Mouse (Mus musculus) midbrain, embryonic 16.5 days (tissue): Measurements from ENCODE around the gene Tnfaip8l1. TPM values are rescaled to one million over a fixed set of nuclear protein-coding genes. Genes with fewer than 3 reads are reported as not detected.

Source experiments
- ATAC-seq: fragments of 200-750 bp; cut with Nextera tagmentation; 2 replicates; pipeline ENCODE4 v1.8.0; 2017; ENCODE audit warnings: moderate TSS enrichment
- H3K27ac ChIP-seq: fragments of 300-500 bp; sonication (generic); 2 replicates; pipeline ENCODE4 v1.5.1; 2014; ENCODE audit warnings: mild to moderate bottlenecking, low read length, mixed read lengths
- H3K27me3 ChIP-seq: fragments of 300-500 bp; sonication (generic); 2 replicates; pipeline ENCODE4 v1.6.1; 2014; ENCODE audit warnings: low read depth, low read length, mixed read lengths; ENCODE audit not compliant: control insufficient read depth, insufficient read depth
- H3K36me3 ChIP-seq: fragments of 300-500 bp; sonication (generic); 2 replicates; pipeline ENCODE4 v1.6.1; 2014; ENCODE audit warnings: mild to moderate bottlenecking, low read length, moderate library complexity, mixed read lengths; ENCODE audit not compliant: control insufficient read depth, insufficient read depth
- H3K4me1 ChIP-seq: fragments of 300-500 bp; sonication (generic); 2 replicates; pipeline ENCODE4 v1.6.1; 2014; ENCODE audit warnings: mild to moderate bottlenecking, low read length, mixed read lengths; ENCODE audit not compliant: control insufficient read depth, insufficient read depth
- H3K4me2 ChIP-seq: fragments of 300-500 bp; sonication (generic); 2 replicates; pipeline ENCODE4 v1.6.1; 2014; ENCODE audit warnings: mild to moderate bottlenecking, low read length, mixed read lengths
- H3K4me3 ChIP-seq: fragments of 300-500 bp; sonication (generic); 2 replicates; pipeline ENCODE4 v1.5.1; 2014; ENCODE audit warnings: low read depth, mild to moderate bottlenecking, low read length, moderate library complexity, mixed read lengths
- H3K9ac ChIP-seq: fragments of 300-500 bp; sonication (generic); 2 replicates; pipeline ENCODE4 v1.6.1; 2014; ENCODE audit warnings: low read depth, low read length, mixed read lengths
- H3K9me3 ChIP-seq: fragments of 300-500 bp; sonication (generic); replicated peaks from 2 replicates; pipeline ENCODE4 v1.6.1; 2014; ENCODE audit warnings: mild to moderate bottlenecking, low read length, mixed read lengths; ENCODE audit not compliant: control insufficient read depth, poor library complexity, severe bottlenecking
- WGBS: fragments of 180-500 bp; shearing (Covaris S2); extraction: QIAGEN DNeasy Blood & Tissue Kit; methylation state at CpG from one replicate; pipeline ENCODE4 v1.1.7; 2014; 5-methylcytosine and 5-hydroxymethylcytosine counted together
- polyA plus RNA-seq: library from polyadenylated mRNA; unstranded; fragments of >200 nt; fragmentation: Nextera tagmentation; extraction: Ambion mirVana; gene quantifications from 2 replicates; pipeline ENCODE4 v1.2.1, GENCODE M21; 2015

Gene Tnfaip8l1
- polyA plus RNA-seq, 1 experiment from 2014 or later: 10.8 TPM

DNA sequence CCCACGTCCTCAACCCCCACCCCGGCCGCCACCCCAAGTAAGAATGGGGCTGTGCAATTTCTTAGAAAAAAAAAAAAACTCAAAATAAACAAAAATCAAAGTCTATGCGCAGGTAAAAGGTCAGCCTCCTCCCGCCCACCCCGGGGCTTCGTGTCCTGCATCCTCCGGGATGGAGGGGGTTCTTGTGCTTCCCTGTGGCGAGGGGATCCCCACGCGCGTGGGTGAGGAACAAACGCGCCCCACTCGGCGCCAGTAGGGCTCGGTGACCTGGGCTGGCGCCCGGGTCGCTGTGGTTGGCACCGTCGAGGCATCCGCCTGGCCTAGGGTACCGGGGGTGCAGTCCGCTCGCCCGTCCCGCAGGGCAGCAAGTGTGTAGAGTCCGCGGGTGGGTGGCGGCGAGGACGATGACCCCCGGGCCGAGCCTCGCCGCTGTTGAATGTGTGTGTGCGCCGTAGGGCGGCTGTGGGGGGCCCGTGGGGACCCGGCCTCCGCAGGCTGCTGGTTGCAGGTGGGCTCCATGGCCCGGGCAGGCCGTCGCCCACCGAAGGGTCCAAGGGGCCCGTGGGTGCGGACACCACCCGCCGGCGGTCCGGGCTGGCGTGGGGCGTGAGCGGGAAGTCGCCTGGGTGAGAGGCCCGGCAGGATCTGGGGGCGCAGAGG is 38.5 kb upstream of the Tnfaip8l1 start:
- H3K4me3 ChIP-seq: no peak overlapping the region
- H3K9me3 ChIP-seq: peaks cover 10% of the 10 kb centered on the region; the same call in 1 of the 2 replicates
- no peak overlapping the region for H3K27ac ChIP-seq
- no peak overlapping the region for H3K9ac ChIP-seq
- no peak overlapping the region for H3K4me2 ChIP-seq
- peaks cover 41% of the 10 kb centered on the region for H3K27me3 ChIP-seq
- H3K36me3 ChIP-seq: peaks cover 48% of the 10 kb centered on the region
- no peak for ATAC-seq
- 53% methylated on average over 57 of the region's 59 CpGs for WGBS
- H3K4me1 ChIP-seq: 0 out of 2 replicates have a peak, but pooled peaks cover 4% of the 10 kb centered on the region

- Histone ChIP-seq H3K4me3 (no peak overlapping the region), H3K27ac (no peak overlapping the region), H3K36me3 (peaks cover 49% of the 10 kb centered on the region), H3K9ac (no peak overlapping the region), H3K4me2 (peak overlapping the region; percentile 31; the same call in 1 of the 2 replicates), H3K4me1 (0 out of 2 replicates have a peak, but pooled peaks cover 4% of the 10 kb centered on the region), H3K27me3 (peaks cover 39% of the 10 kb centered on the region), H3K9me3 (peaks cover 10% of the 10 kb centered on the region; the same call in 1 of the 2 replicates)
- WGBS: 16% methylated on average over 59 of the region's 59 CpGs
- ATAC-seq: no peak
Observed at GRCm38 (mm10) chr17:56124377-56125275, 37.7 kb upstream of the Tnfaip8l1 start.

DNA sequence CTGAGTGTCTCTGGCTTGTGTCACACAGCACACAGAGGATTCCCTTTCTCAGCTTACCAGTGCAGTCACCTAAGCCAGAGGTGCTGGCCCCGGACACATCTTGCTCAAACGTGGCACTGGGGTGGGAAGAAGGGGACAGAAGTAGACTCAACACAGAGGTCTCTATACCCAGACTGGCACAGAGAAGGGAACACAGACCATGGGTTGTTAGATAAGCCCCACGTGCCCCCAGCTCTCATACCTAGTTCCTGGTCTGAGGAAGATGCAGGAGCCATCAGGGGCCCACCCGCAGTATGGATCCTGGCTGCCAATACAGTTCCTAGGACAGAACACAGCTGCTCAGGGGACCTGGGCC is 37.0 kb upstream of the Tnfaip8l1 start:
- Histone ChIP-seq H3K4me3 (no peak overlapping the region), H3K4me1 (0 out of 2 replicates have a peak, but pooled peaks cover 3% of the 10 kb centered on the region), H3K36me3 (peaks cover 51% of the 10 kb centered on the region), H3K27me3 (peaks cover 33% of the 10 kb centered on the region), H3K4me2 (no peak overlapping the region), H3K9ac (no peak overlapping the region), H3K9me3 (peaks cover 10% of the 10 kb centered on the region; the same call in 1 of the 2 replicates), H3K27ac (no peak overlapping the region)
- 77% methylated on average over 4 of the region's 4 CpGs for WGBS
- ATAC-seq: no peak

DNA sequence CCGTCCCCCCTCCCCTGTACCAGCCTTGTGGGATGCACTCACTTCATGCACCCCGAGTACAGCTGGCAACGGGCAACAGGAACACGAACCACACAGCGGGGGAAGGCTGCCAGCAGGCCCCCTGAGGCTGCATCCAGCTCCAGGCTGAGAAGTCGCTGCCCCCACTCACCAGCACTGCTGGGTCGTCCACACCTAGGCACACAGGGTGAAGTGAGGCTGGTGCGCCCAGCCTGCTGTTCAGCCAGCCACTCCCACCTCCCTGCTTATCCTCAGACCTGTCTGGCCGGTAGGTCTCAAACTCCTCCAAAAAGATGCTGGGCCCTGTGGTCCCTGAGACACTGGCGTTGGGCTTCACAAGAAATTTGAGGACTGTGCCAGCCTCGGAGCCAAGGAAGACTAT is 36.1 kb upstream of the Tnfaip8l1 start:
- Histone ChIP-seq H3K9ac (no peak overlapping the region), H3K9me3 (peaks cover 10% of the 10 kb centered on the region; the same call in 1 of the 2 replicates), H3K4me2 (no peak overlapping the region), H3K27ac (no peak overlapping the region), H3K27me3 (peaks cover 24% of the 10 kb centered on the region), H3K4me3 (no peak overlapping the region), H3K36me3 (peaks cover 60% of the 10 kb centered on the region), H3K4me1 (no peaks in the 10 kb centered on the region)
- WGBS: 74% methylated on average over 11 of the region's 11 CpGs
- ATAC-seq: no peak

DNA sequence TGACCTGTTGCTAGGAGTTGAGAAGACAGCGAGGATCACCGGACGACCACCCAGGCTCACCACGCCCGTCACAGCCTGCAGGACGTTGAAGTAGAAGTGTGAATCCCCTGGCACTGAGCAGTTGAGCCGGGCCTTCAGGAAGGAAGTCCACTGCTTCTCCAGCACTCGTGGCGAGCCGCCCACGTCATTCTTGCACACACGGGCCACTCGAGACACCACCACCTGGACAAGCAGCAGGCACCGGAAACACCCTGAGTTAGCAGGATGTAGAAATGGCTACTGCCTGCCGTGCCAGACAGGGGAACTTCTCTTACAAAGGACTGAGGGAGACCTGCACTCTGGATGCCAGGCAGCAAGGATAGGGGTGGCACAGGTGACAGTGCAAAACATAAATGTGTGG is 34.0 kb upstream of the Tnfaip8l1 start:
- Histone ChIP-seq H3K4me2 (no peak overlapping the region), H3K36me3 (peaks cover 53% of the 10 kb centered on the region), H3K4me1 (no peaks in the 10 kb centered on the region), H3K9me3 (no peaks in the 10 kb centered on the region), H3K27ac (no peak overlapping the region), H3K4me3 (no peak overlapping the region), H3K27me3 (peaks cover 10% of the 10 kb centered on the region), H3K9ac (no peak overlapping the region)
- ATAC-seq: no peak
- WGBS: 82% methylated on average over 15 of the region's 15 CpGs

GRCm38 (mm10) chr17:56131136-56131535 is 31.1 kb upstream of the Tnfaip8l1 start:
- peaks cover 7% of the 10 kb centered on the region for H3K4me1 ChIP-seq
- ATAC-seq: no peak
- no peaks in the 10 kb centered on the region; the same call in 1 of the 2 replicates for H3K27me3 ChIP-seq
- peaks cover 32% of the 10 kb centered on the region for H3K36me3 ChIP-seq
- H3K4me2 ChIP-seq: no peak overlapping the region
- 89% methylated on average over 10 of the region's 10 CpGs for WGBS
- no peak overlapping the region for H3K27ac ChIP-seq
- H3K4me3 ChIP-seq: no peak overlapping the region
- H3K9me3 ChIP-seq: no peaks in the 10 kb centered on the region
- H3K9ac ChIP-seq: no peak overlapping the region

- Histone ChIP-seq H3K36me3 (peaks cover 26% of the 10 kb centered on the region), H3K27me3 (no peaks in the 10 kb centered on the region), H3K9ac (no peak overlapping the region), H3K4me3 (no peak overlapping the region), H3K4me2 (no peak overlapping the region), H3K4me1 (peaks cover 7% of the 10 kb centered on the region), H3K9me3 (no peaks in the 10 kb centered on the region), H3K27ac (no peak overlapping the region)
- ATAC-seq: no peak
- WGBS: 44% methylated on average over 7 of the region's 7 CpGs
Observed at GRCm38 (mm10) chr17:56131814-56132213, 30.5 kb upstream of the Tnfaip8l1 start.

DNA sequence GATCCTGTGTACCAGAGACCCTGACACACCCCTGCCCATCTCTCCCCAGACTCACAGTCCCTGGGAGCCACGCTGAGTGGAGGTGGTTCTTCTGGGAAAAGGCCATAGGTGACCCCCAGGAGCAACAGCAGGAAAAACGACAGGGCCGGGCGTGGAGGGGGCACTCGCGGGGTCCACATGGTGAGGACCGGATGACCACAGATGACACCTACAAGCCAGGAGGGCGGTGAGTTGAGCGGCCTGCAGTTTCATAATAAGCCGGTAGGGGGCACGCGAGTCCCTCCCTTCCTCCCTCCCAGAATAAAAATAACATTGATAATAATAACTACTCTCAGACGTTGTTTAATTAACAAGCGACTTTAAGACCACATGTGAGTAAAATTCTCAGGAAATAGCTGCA is 29.6 kb upstream of the Tnfaip8l1 start:
- no peak for ATAC-seq
- Histone ChIP-seq H3K36me3 (peaks cover 18% of the 10 kb centered on the region), H3K4me3 (no peak overlapping the region), H3K9ac (no peak overlapping the region), H3K27ac (no peak overlapping the region), H3K4me1 (peaks cover 10% of the 10 kb centered on the region), H3K27me3 (no peaks in the 10 kb centered on the region), H3K9me3 (no peaks in the 10 kb centered on the region), H3K4me2 (peak overlapping the region; percentile 25; the same call in 1 of the 2 replicates)
- WGBS: 6% methylated on average over 14 of the region's 14 CpGs
